Mouse (Mus musculus) heart, embryonic 13.5 days (tissue): ENCODE measurements at regions not wholly inside any gene's neighbourhood (a gene's known extent, or its start where the extent isn't known, plus 50 kb on each side); places are given as distances from the start of the nearest gene placed in this dataset.

ENCODE experiments used
- ATAC-seq: fragments of 200-750 bp; cut with Nextera tagmentation; 2 replicates; pipeline ENCODE4 v1.8.0; 2017; ENCODE audit warnings: moderate TSS enrichment; ENCODE audit not compliant: insufficient number of reproducible peaks, low FRiP score, low TSS enrichment; ENCODE audit errors: extremely low read depth
- H3K27ac ChIP-seq: fragments of 300-500 bp; sonication (generic); replicated peaks from 2 replicates; pipeline ENCODE4 v1.5.1; 2015; ENCODE audit warnings: moderate library complexity, mild to moderate bottlenecking, inconsistent platforms
- H3K27me3 ChIP-seq: fragments of 300-500 bp; sonication (generic); replicated peaks from 2 replicates; pipeline ENCODE4 v1.6.1; 2015; ENCODE audit warnings: mild to moderate bottlenecking, inconsistent platforms
- H3K36me3 ChIP-seq: fragments of 300-500 bp; sonication (generic); 2 replicates; pipeline ENCODE4 v1.6.1; 2015; ENCODE audit warnings: mild to moderate bottlenecking, inconsistent platforms
- H3K4me1 ChIP-seq: fragments of 300-500 bp; sonication (generic); 2 replicates; pipeline ENCODE4 v1.6.1; 2015; ENCODE audit warnings: inconsistent platforms
- H3K4me2 ChIP-seq: fragments of 300-500 bp; sonication (generic); 2 replicates; pipeline ENCODE4 v1.6.1; 2015; ENCODE audit warnings: inconsistent platforms, mild to moderate bottlenecking, moderate library complexity
- H3K4me3 ChIP-seq: fragments of 300-500 bp; sonication (generic); 2 replicates; pipeline ENCODE4 v1.5.1; 2015; ENCODE audit warnings: moderate library complexity, mild to moderate bottlenecking, inconsistent platforms
- H3K9ac ChIP-seq: fragments of 300-500 bp; sonication (generic); 2 replicates; pipeline ENCODE4 v1.6.1; 2015; ENCODE audit warnings: inconsistent platforms, mild to moderate bottlenecking, moderate library complexity
- H3K9me3 ChIP-seq: fragments of 300-500 bp; sonication (generic); 2 replicates; pipeline ENCODE4 v1.6.1; 2016; ENCODE audit warnings: inconsistent platforms
- WGBS: fragments of 180-500 bp; shearing (Covaris S2); methylation state at CpG from one replicate; pipeline ENCODE4 v1.1.7; 2015; ENCODE audit warnings: mixed read lengths; 5-methylcytosine and 5-hydroxymethylcytosine counted together

DNA sequence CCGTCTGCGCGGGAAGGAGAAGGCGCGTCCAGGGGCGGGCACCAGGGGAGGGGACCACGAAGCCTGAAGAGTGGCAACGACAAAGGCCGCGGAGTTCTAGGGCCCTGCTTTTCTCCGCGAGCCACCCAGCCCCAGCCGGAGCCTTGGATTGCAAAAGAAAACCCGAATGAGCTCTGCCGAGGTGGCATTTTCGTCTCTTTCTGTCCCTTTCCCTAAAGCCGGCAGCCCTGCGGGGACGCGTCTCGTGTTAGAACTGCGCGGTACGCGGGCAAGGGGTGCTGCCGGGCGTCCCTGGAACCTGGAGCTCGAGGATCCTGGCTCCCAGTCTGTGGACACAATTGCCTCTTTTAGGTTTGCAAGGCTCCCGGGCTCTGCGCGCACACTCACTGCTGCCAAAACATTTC lies 154.5 kb downstream of the Insig2 start:
- peak overlapping the region; percentile 33; the same call in 1 of the 2 replicates for H3K9ac ChIP-seq
- H3K4me2 ChIP-seq = peak overlapping the region; percentile 57
- under 1% methylated on average over 31 of the region's 31 CpGs for WGBS
- 0 out of 2 replicates have a peak, but pooled peaks cover 7% of the 10 kb centered on the region for H3K4me1 ChIP-seq
- ATAC-seq = no peak
- no peak overlapping the region for H3K27ac ChIP-seq
- H3K27me3 ChIP-seq = peaks cover 78% of the 10 kb centered on the region
- H3K4me3 ChIP-seq = peak overlapping the region; percentile 36
- H3K9me3 ChIP-seq = no peaks in the 10 kb centered on the region
- no peaks in the 10 kb centered on the region for H3K36me3 ChIP-seq

- no peaks in the 10 kb centered on the region for H3K36me3 ChIP-seq
- H3K4me2 ChIP-seq = no peak overlapping the region
- H3K4me1 ChIP-seq = 0 out of 2 replicates have a peak, but pooled peaks cover 7% of the 10 kb centered on the region
- H3K27ac ChIP-seq = no peak overlapping the region
- no peaks in the 10 kb centered on the region for H3K9me3 ChIP-seq
- 2% methylated on average over 17 of the region's 17 CpGs for WGBS
- ATAC-seq = no peak
- no peak overlapping the region for H3K4me3 ChIP-seq
- no peak overlapping the region for H3K9ac ChIP-seq
- H3K27me3 ChIP-seq = peaks cover 82% of the 10 kb centered on the region
Observed at GRCm38 (mm10) chr1:121178611-121179245, 153.7 kb downstream of the Insig2 start.

GRCm38 (mm10) chr1:121180273-121181030 lies 151.9 kb downstream of the Insig2 start:
- H3K36me3 ChIP-seq = no peaks in the 10 kb centered on the region
- H3K4me3 ChIP-seq = no peak overlapping the region
- ATAC-seq = no peak
- 22% methylated on average over 20 of the region's 20 CpGs for WGBS
- no peak overlapping the region for H3K9ac ChIP-seq
- H3K4me2 ChIP-seq = no peak overlapping the region; the same call in 1 of the 2 replicates
- 0 out of 2 replicates have a peak, but pooled peaks cover 7% of the 10 kb centered on the region for H3K4me1 ChIP-seq
- no peak overlapping the region for H3K27ac ChIP-seq
- H3K27me3 ChIP-seq = peaks cover 76% of the 10 kb centered on the region
- no peaks in the 10 kb centered on the region for H3K9me3 ChIP-seq

- Histone ChIP-seq H3K4me2 (no peak overlapping the region), H3K36me3 (no peaks in the 10 kb centered on the region), H3K9ac (no peak overlapping the region), H3K4me3 (no peak overlapping the region), H3K4me1 (no peaks in the 10 kb centered on the region), H3K27ac (no peak overlapping the region), H3K27me3 (peaks cover 7% of the 10 kb centered on the region), H3K9me3 (peaks cover 9% of the 10 kb centered on the region; the same call in 1 of the 2 replicates)
- no peak for ATAC-seq
- WGBS = 30% methylated on average over 2 of the region's 2 CpGs
Observed at GRCm38 (mm10) chr1:121188895-121189294, 143.5 kb downstream of the Insig2 start.

- Histone ChIP-seq H3K27ac (no peak overlapping the region), H3K4me2 (no peak overlapping the region), H3K36me3 (no peaks in the 10 kb centered on the region), H3K27me3 (no peaks in the 10 kb centered on the region), H3K9me3 (0 out of 2 replicates have a peak, but pooled peaks cover 4% of the 10 kb centered on the region), H3K4me1 (no peaks in the 10 kb centered on the region), H3K9ac (no peak overlapping the region), H3K4me3 (no peak overlapping the region)
- ATAC-seq = no peak
- 83% methylated on average over 4 of the region's 4 CpGs for WGBS
Observed at GRCm38 (mm10) chr1:121194800-121195199, 137.6 kb downstream of the Insig2 start.

DNA sequence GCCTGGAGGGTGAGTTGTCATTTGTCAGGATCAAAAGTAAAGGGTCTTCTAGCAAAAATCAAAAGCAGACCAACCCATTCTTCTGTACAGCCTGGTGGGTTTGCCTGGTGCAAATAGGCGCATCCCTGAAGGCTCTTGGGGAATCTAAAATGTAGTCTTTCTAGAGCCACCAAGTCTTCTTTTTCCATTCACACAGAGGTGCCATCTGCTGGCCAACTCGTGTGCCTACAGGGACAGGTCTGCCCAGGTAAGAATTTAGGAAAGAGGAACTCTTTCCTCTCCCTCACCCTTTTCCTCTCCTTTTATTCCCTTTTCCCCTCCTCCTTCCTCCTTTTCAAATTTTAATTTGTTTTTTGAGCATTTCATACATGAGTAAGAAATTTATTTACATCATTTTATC lies 116.5 kb downstream of the Insig2 start:
- H3K4me3 ChIP-seq = no peak overlapping the region
- H3K27me3 ChIP-seq = no peaks in the 10 kb centered on the region
- no peak overlapping the region for H3K9ac ChIP-seq
- 18% methylated on average over 2 of the region's 2 CpGs for WGBS
- H3K4me2 ChIP-seq = no peak overlapping the region
- H3K9me3 ChIP-seq = no peaks in the 10 kb centered on the region
- H3K4me1 ChIP-seq = no peaks in the 10 kb centered on the region
- H3K27ac ChIP-seq = no peak overlapping the region
- no peak for ATAC-seq
- no peaks in the 10 kb centered on the region for H3K36me3 ChIP-seq

DNA sequence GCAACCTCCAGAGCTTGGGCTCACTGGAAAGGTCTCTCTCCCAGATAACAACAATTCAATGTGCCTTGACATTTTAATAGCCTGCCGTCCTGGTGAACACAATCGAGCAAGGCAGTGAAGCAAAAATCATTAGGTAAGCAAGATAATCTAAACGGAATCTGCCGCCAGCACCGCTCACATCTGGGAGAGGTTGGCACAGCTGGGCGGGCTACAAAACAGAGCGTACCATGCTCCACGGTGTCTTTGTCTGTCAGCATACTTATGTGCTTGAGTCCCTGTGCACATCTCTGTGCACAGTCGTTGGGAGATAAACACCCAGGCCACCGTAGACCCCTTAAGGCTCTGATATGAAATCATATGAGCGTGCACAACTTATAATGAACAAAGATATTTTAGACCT lies 108.1 kb downstream of the Insig2 start:
- Histone ChIP-seq H3K9ac (no peak overlapping the region), H3K4me2 (no peak overlapping the region), H3K36me3 (no peaks in the 10 kb centered on the region), H3K9me3 (no peaks in the 10 kb centered on the region), H3K4me3 (no peak overlapping the region), H3K27ac (no peak overlapping the region), H3K27me3 (no peaks in the 10 kb centered on the region), H3K4me1 (peaks cover 4% of the 10 kb centered on the region; the same call in 1 of the 2 replicates)
- WGBS = 77% methylated on average over 11 of the region's 11 CpGs
- no peak for ATAC-seq

GRCm38 (mm10) chr1:121226466-121227232 lies 105.7 kb downstream of the Insig2 start:
- no peaks in the 10 kb centered on the region for H3K36me3 ChIP-seq
- ATAC-seq = no peak
- no peaks in the 10 kb centered on the region for H3K27me3 ChIP-seq
- no peak overlapping the region for H3K4me3 ChIP-seq
- H3K9me3 ChIP-seq = no peaks in the 10 kb centered on the region
- H3K4me2 ChIP-seq = peak overlapping the region; percentile 46
- H3K27ac ChIP-seq = no peak overlapping the region
- no peak overlapping the region for H3K9ac ChIP-seq
- peaks cover 4% of the 10 kb centered on the region; the same call in 1 of the 2 replicates for H3K4me1 ChIP-seq
- WGBS = 30% methylated on average over 15 of the region's 15 CpGs

DNA sequence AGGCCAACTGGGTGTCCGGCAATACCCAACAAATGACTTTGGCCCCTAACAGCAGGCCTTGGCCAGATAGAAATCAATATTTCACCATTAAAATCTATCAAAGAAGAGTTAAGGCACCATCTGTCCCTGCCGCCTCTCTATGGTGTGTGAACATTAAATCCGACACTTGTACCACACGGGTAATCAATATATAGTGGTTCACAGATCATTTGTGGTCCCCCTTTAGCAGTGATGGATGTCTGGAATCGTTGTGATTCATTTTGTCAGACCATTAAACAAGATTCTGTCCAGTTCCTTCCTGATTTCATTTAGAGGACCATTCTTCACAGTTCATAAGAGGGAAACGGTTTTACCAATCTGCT lies 105.2 kb downstream of the Insig2 start:
- 72% methylated on average over 6 of the region's 6 CpGs for WGBS
- ATAC-seq = no peak
- Histone ChIP-seq H3K4me2 (no peak overlapping the region), H3K9ac (no peak overlapping the region), H3K36me3 (no peaks in the 10 kb centered on the region), H3K4me3 (no peak overlapping the region), H3K27ac (no peak overlapping the region), H3K27me3 (no peaks in the 10 kb centered on the region), H3K9me3 (no peaks in the 10 kb centered on the region), H3K4me1 (peaks cover 4% of the 10 kb centered on the region; the same call in 1 of the 2 replicates)

GRCm38 (mm10) chr1:121243576-121243975 lies 88.8 kb downstream of the Insig2 start:
- no peaks in the 10 kb centered on the region for H3K9me3 ChIP-seq
- WGBS = 35% methylated on average over 6 of the region's 6 CpGs
- H3K4me3 ChIP-seq = no peak overlapping the region
- no peak overlapping the region for H3K4me2 ChIP-seq
- no peak overlapping the region for H3K9ac ChIP-seq
- no peaks in the 10 kb centered on the region for H3K36me3 ChIP-seq
- no peak for ATAC-seq
- no peaks in the 10 kb centered on the region for H3K27me3 ChIP-seq
- H3K27ac ChIP-seq = no peak overlapping the region
- H3K4me1 ChIP-seq = no peaks in the 10 kb centered on the region

- Histone ChIP-seq H3K27me3 (no peaks in the 10 kb centered on the region), H3K9me3 (no peaks in the 10 kb centered on the region), H3K4me3 (no peak overlapping the region), H3K4me2 (no peak overlapping the region), H3K4me1 (no peaks in the 10 kb centered on the region), H3K9ac (no peak overlapping the region), H3K36me3 (no peaks in the 10 kb centered on the region), H3K27ac (no peak overlapping the region)
- no peak for ATAC-seq
- WGBS = 43% methylated on average over 2 of the region's 2 CpGs
Observed at GRCm38 (mm10) chr1:121247556-121247955, 84.8 kb downstream of the Insig2 start.
